Mouse (Mus musculus): Measurements from ENCODE around the gene Gm10974.

- TF ChIP-seq CTCF (IDR thresholded peaks at IDR 0.05; ENCODE audit: borderline replicate concordance, insufficient read depth, low read length) (no peak), POLR2A (IDR thresholded peaks at IDR 0.05; ENCODE audit: low read depth, low read length) (no peak)
Measured at GRCm38 (mm10) chr7:66402876-66403275, 37.2 kb downstream of the Gm10974 start.
